Mouse (Mus musculus) heart, embryonic 13.5 days (tissue): ENCODE measurements around the gene Ergic1. TPM values are rescaled to one million over a fixed set of nuclear protein-coding genes. Genes with fewer than 3 reads are reported as not detected.
A peak's percentile ranks its signal among the peaks of the same experiment; 100 is the strongest.

ENCODE experiments used
- ATAC-seq: fragments of 200-750 bp; cut with Nextera tagmentation; 2 replicates; pipeline ENCODE4 v1.8.0; 2017; ENCODE audit warnings: moderate TSS enrichment; ENCODE audit not compliant: insufficient number of reproducible peaks, low FRiP score, low TSS enrichment; ENCODE audit errors: extremely low read depth
- H3K27ac ChIP-seq: fragments of 300-500 bp; sonication (generic); replicated peaks from 2 replicates; pipeline ENCODE4 v1.5.1; 2015; ENCODE audit warnings: moderate library complexity, mild to moderate bottlenecking, inconsistent platforms
- H3K27me3 ChIP-seq: fragments of 300-500 bp; sonication (generic); replicated peaks from 2 replicates; pipeline ENCODE4 v1.6.1; 2015; ENCODE audit warnings: mild to moderate bottlenecking, inconsistent platforms
- H3K36me3 ChIP-seq: fragments of 300-500 bp; sonication (generic); 2 replicates; pipeline ENCODE4 v1.6.1; 2015; ENCODE audit warnings: mild to moderate bottlenecking, inconsistent platforms
- H3K4me1 ChIP-seq: fragments of 300-500 bp; sonication (generic); 2 replicates; pipeline ENCODE4 v1.6.1; 2015; ENCODE audit warnings: inconsistent platforms
- H3K4me2 ChIP-seq: fragments of 300-500 bp; sonication (generic); 2 replicates; pipeline ENCODE4 v1.6.1; 2015; ENCODE audit warnings: inconsistent platforms, mild to moderate bottlenecking, moderate library complexity
- H3K4me3 ChIP-seq: fragments of 300-500 bp; sonication (generic); 2 replicates; pipeline ENCODE4 v1.5.1; 2015; ENCODE audit warnings: moderate library complexity, mild to moderate bottlenecking, inconsistent platforms
- H3K9ac ChIP-seq: fragments of 300-500 bp; sonication (generic); 2 replicates; pipeline ENCODE4 v1.6.1; 2015; ENCODE audit warnings: inconsistent platforms, mild to moderate bottlenecking, moderate library complexity
- H3K9me3 ChIP-seq: fragments of 300-500 bp; sonication (generic); 2 replicates; pipeline ENCODE4 v1.6.1; 2016; ENCODE audit warnings: inconsistent platforms
- WGBS: fragments of 180-500 bp; shearing (Covaris S2); methylation state at CpG from one replicate; pipeline ENCODE4 v1.1.7; 2015; ENCODE audit warnings: mixed read lengths; 5-methylcytosine and 5-hydroxymethylcytosine counted together
- polyA plus RNA-seq: library from polyadenylated mRNA; unstranded; fragments of >200 nt; fragmentation: Nextera tagmentation; extraction: Ambion mirVana; gene quantifications from 2 replicates; pipeline ENCODE4 v1.2.1, GENCODE M21; 2015

Gene Ergic1
- polyA plus RNA-seq, 1 experiment from 2014 or later, result 103 TPM

GRCm38 (mm10) chr17:26601926-26602325 lies 40.6 kb downstream of the Ergic1 start:
- ATAC-seq, result no peak
- WGBS, result 52% methylated on average over 6 of the region's 6 CpGs
- Histone ChIP-seq H3K4me1 (peaks cover 51% of the 10 kb centered on the region), H3K4me3 (no peak overlapping the region), H3K4me2 (no peak overlapping the region), H3K27me3 (no peaks in the 10 kb centered on the region), H3K9ac (peak overlapping the region; percentile 61), H3K9me3 (no peaks in the 10 kb centered on the region), H3K36me3 (peaks cover 25% of the 10 kb centered on the region), H3K27ac (peak overlapping the region; percentile 77)

- 53% methylated on average over 12 of the region's 12 CpGs for WGBS
- H3K9me3 ChIP-seq, result no peaks in the 10 kb centered on the region
- peaks cover 27% of the 10 kb centered on the region for H3K36me3 ChIP-seq
- peak overlapping the region; percentile 77 for H3K27ac ChIP-seq
- no peaks in the 10 kb centered on the region for H3K27me3 ChIP-seq
- H3K4me2 ChIP-seq, result no peak overlapping the region
- peak overlapping the region; percentile 61 for H3K9ac ChIP-seq
- H3K4me3 ChIP-seq, result no peak overlapping the region
- no peak for ATAC-seq
- H3K4me1 ChIP-seq, result peaks cover 48% of the 10 kb centered on the region
These were observed 41.1 kb downstream of the Ergic1 start for GRCm38 (mm10) chr17:26602371-26602885.

GRCm38 (mm10) chr17:26603311-26603710 lies 42.0 kb downstream of the Ergic1 start:
- no peak overlapping the region for H3K4me3 ChIP-seq
- H3K4me1 ChIP-seq, result peaks cover 52% of the 10 kb centered on the region
- no peaks in the 10 kb centered on the region for H3K27me3 ChIP-seq
- H3K9me3 ChIP-seq, result no peaks in the 10 kb centered on the region
- peak overlapping the region; percentile 61; the same call in 1 of the 2 replicates for H3K9ac ChIP-seq
- WGBS, result 82% methylated on average over 8 of the region's 8 CpGs
- H3K27ac ChIP-seq, result peak overlapping the region; percentile 77
- no peak for ATAC-seq
- no peak overlapping the region for H3K4me2 ChIP-seq
- H3K36me3 ChIP-seq, result peaks cover 32% of the 10 kb centered on the region

- 73% methylated on average over 4 of the region's 4 CpGs for WGBS
- Histone ChIP-seq H3K4me2 (no peak overlapping the region), H3K4me1 (peaks cover 61% of the 10 kb centered on the region), H3K36me3 (peaks cover 55% of the 10 kb centered on the region), H3K27ac (no peak overlapping the region), H3K27me3 (no peaks in the 10 kb centered on the region), H3K9ac (no peak overlapping the region), H3K4me3 (no peak overlapping the region), H3K9me3 (no peaks in the 10 kb centered on the region)
- ATAC-seq, result no peak
These were observed 44.3 kb downstream of the Ergic1 start for GRCm38 (mm10) chr17:26605636-26606035.

- Histone ChIP-seq H3K36me3 (peaks cover 58% of the 10 kb centered on the region), H3K9me3 (no peaks in the 10 kb centered on the region), H3K4me2 (no peak overlapping the region), H3K9ac (no peak overlapping the region), H3K4me1 (peaks cover 61% of the 10 kb centered on the region), H3K27me3 (no peaks in the 10 kb centered on the region), H3K4me3 (no peak overlapping the region), H3K27ac (no peak overlapping the region)
- WGBS, result 77% methylated on average over 2 of the region's 2 CpGs
- no peak for ATAC-seq
These were observed 45.2 kb downstream of the Ergic1 start for GRCm38 (mm10) chr17:26606516-26606915.

- Histone ChIP-seq H3K4me2 (no peak overlapping the region), H3K27ac (peak overlapping the region; percentile 46; the same call in 1 of the 2 replicates), H3K4me1 (peaks cover 56% of the 10 kb centered on the region), H3K9ac (no peak overlapping the region), H3K27me3 (no peaks in the 10 kb centered on the region), H3K4me3 (no peak overlapping the region), H3K9me3 (no peaks in the 10 kb centered on the region), H3K36me3 (peaks cover 58% of the 10 kb centered on the region)
- WGBS, result 84% methylated on average over 3 of the region's 3 CpGs
- ATAC-seq, result no peak
These were observed 47.1 kb downstream of the Ergic1 start for GRCm38 (mm10) chr17:26608348-26608747.

GRCm38 (mm10) chr17:26608877-26609276 lies 47.6 kb downstream of the Ergic1 start:
- no peak for ATAC-seq
- WGBS, result 68% methylated on average over 8 of the region's 8 CpGs
- Histone ChIP-seq H3K36me3 (peaks cover 53% of the 10 kb centered on the region), H3K4me1 (peaks cover 57% of the 10 kb centered on the region), H3K4me2 (no peak overlapping the region), H3K9ac (no peak overlapping the region), H3K27ac (peak overlapping the region; percentile 46; the same call in 1 of the 2 replicates), H3K4me3 (no peak overlapping the region), H3K27me3 (no peaks in the 10 kb centered on the region), H3K9me3 (no peaks in the 10 kb centered on the region)

GRCm38 (mm10) chr17:26609820-26610219 lies 48.5 kb downstream of the Ergic1 start:
- H3K36me3 ChIP-seq, result peaks cover 61% of the 10 kb centered on the region

GRCm38 (mm10) chr17:26611328-26611727 lies 50.0 kb downstream of the Ergic1 start:
- Histone ChIP-seq H3K36me3 (peaks cover 62% of the 10 kb centered on the region), H3K9me3 (no peaks in the 10 kb centered on the region), H3K4me1 (peaks cover 67% of the 10 kb centered on the region), H3K27ac (peak overlapping the region; percentile 94), H3K4me3 (no peak overlapping the region), H3K9ac (peak overlapping the region; percentile 54), H3K4me2 (no peak overlapping the region), H3K27me3 (no peaks in the 10 kb centered on the region)
- WGBS, result 47% methylated on average over 7 of the region's 7 CpGs
- ATAC-seq, result 0 out of 2 replicates have a peak, but pooled peaks have one; percentile 9

More at GRCm38 (mm10) chr17:26609820-26610219, 48.5 kb downstream of the Ergic1 start:
- no peak for ATAC-seq
- H3K9me3 ChIP-seq, result no peaks in the 10 kb centered on the region
- WGBS, result 77% methylated on average over 8 of the region's 8 CpGs
- no peak overlapping the region for H3K4me2 ChIP-seq
- no peak overlapping the region for H3K4me3 ChIP-seq
- peaks cover 67% of the 10 kb centered on the region for H3K4me1 ChIP-seq
- no peaks in the 10 kb centered on the region for H3K27me3 ChIP-seq
- peak overlapping the region; percentile 40 for H3K9ac ChIP-seq
- H3K27ac ChIP-seq, result peak overlapping the region; percentile 94; the same call in 1 of the 2 replicates

GRCm38 (mm10) chr17:26611918-26612317 lies 50.6 kb downstream of the Ergic1 start:
- no peak for ATAC-seq
- H3K4me2 ChIP-seq, result no peak overlapping the region
- peak overlapping the region; percentile 54 for H3K9ac ChIP-seq
- no peaks in the 10 kb centered on the region for H3K9me3 ChIP-seq
- H3K4me1 ChIP-seq, result peaks cover 73% of the 10 kb centered on the region
- WGBS, result 72% methylated on average over 4 of the region's 4 CpGs
- H3K36me3 ChIP-seq, result peaks cover 61% of the 10 kb centered on the region
- H3K4me3 ChIP-seq, result no peak overlapping the region
- H3K27ac ChIP-seq, result peak overlapping the region; percentile 94
- H3K27me3 ChIP-seq, result no peaks in the 10 kb centered on the region

- H3K9me3 ChIP-seq, result no peaks in the 10 kb centered on the region
- H3K4me2 ChIP-seq, result no peak overlapping the region
- H3K36me3 ChIP-seq, result peaks cover 64% of the 10 kb centered on the region
- WGBS, result 60% methylated on average over 6 of the region's 6 CpGs
- H3K4me1 ChIP-seq, result peaks cover 65% of the 10 kb centered on the region
- H3K27ac ChIP-seq, result peak overlapping the region; percentile 74
- peak overlapping the region; percentile 44 for H3K9ac ChIP-seq
- no peaks in the 10 kb centered on the region for H3K27me3 ChIP-seq
- ATAC-seq, result no peak
- H3K4me3 ChIP-seq, result no peak overlapping the region
These were observed 53.0 kb downstream of the Ergic1 start for GRCm38 (mm10) chr17:26614286-26614685.
